Mouse (Mus musculus) kidney, embryonic 16.5 days (tissue): ENCODE measurements at regions not wholly inside any gene's neighbourhood (a gene's known extent, or its start where the extent isn't known, plus 50 kb on each side); places are given as distances from the start of the nearest gene placed in this dataset.

Experiments used
- ATAC-seq: fragments of 200-750 bp; cut with Nextera tagmentation; 2 replicates; pipeline ENCODE4 v1.8.0; 2017; ENCODE audit warnings: moderate TSS enrichment; ENCODE audit not compliant: low FRiP score, low TSS enrichment
- H3K27ac ChIP-seq: fragments of 300-500 bp; sonication (generic); 2 replicates; pipeline ENCODE4 v1.5.1; 2014; ENCODE audit warnings: low read length
- H3K27me3 ChIP-seq: fragments of 300-500 bp; sonication (generic); 2 replicates; pipeline ENCODE4 v1.6.1; 2014; ENCODE audit warnings: low read length, control low read depth, mixed read lengths; ENCODE audit not compliant: insufficient read depth
- H3K36me3 ChIP-seq: fragments of 300-500 bp; sonication (generic); 2 replicates; pipeline ENCODE4 v1.6.1; 2014; ENCODE audit warnings: low read length, control low read depth, mixed read lengths; ENCODE audit not compliant: insufficient read depth
- H3K4me1 ChIP-seq: fragments of 300-500 bp; sonication (generic); 2 replicates; pipeline ENCODE4 v1.6.1; 2014; ENCODE audit warnings: low read length, control low read depth, mixed read lengths; ENCODE audit not compliant: insufficient read depth
- H3K4me2 ChIP-seq: fragments of 300-500 bp; sonication (generic); replicated peaks from 2 replicates; pipeline ENCODE4 v1.6.1; 2014; ENCODE audit warnings: low read depth, low read length
- H3K4me3 ChIP-seq: fragments of 300-500 bp; sonication (generic); 2 replicates; pipeline ENCODE4 v1.5.1; 2014; ENCODE audit warnings: mild to moderate bottlenecking, low read length
- H3K9ac ChIP-seq: fragments of 300-500 bp; sonication (generic); replicated peaks from 2 replicates; pipeline ENCODE4 v1.6.1; 2014; ENCODE audit warnings: low read length
- H3K9me3 ChIP-seq: fragments of 300-500 bp; sonication (generic); 2 replicates; pipeline ENCODE4 v1.6.1; 2016; ENCODE audit warnings: low read length, control low read depth
- WGBS: fragments of 180-500 bp; shearing (Covaris S2); extraction: QIAGEN DNeasy Blood & Tissue Kit; methylation state at CpG from one replicate; pipeline ENCODE4 v1.1.7; 2014; 5-methylcytosine and 5-hydroxymethylcytosine counted together

GRCm38 (mm10) chr9:61259421-61260174 lies 112.6 kb upstream of the Tle3 start:
- Histone ChIP-seq H3K9ac (no peak overlapping the region), H3K4me2 (no peak overlapping the region), H3K4me3 (no peak overlapping the region), H3K36me3 (no peaks in the 10 kb centered on the region), H3K27me3 (no peaks in the 10 kb centered on the region), H3K9me3 (no peaks in the 10 kb centered on the region), H3K4me1 (peaks cover 16% of the 10 kb centered on the region), H3K27ac (no peak overlapping the region)
- ATAC-seq = peak; percentile 84
- WGBS = 9% methylated on average over 7 of the region's 7 CpGs

- Histone ChIP-seq H3K4me1 (peaks cover 16% of the 10 kb centered on the region), H3K4me3 (no peak overlapping the region), H3K9ac (no peak overlapping the region), H3K27ac (no peak overlapping the region), H3K9me3 (no peaks in the 10 kb centered on the region), H3K4me2 (no peak overlapping the region), H3K36me3 (no peaks in the 10 kb centered on the region), H3K27me3 (no peaks in the 10 kb centered on the region)
- ATAC-seq = no peak
- WGBS = 67% methylated on average over 6 of the region's 6 CpGs
These were observed 110.9 kb upstream of the Tle3 start for GRCm38 (mm10) chr9:61261263-61261662.

GRCm38 (mm10) chr9:61261739-61262333 lies 110.3 kb upstream of the Tle3 start:
- H3K4me2 ChIP-seq = no peak overlapping the region
- H3K9me3 ChIP-seq = no peaks in the 10 kb centered on the region
- H3K9ac ChIP-seq = no peak overlapping the region
- H3K4me1 ChIP-seq = peaks cover 16% of the 10 kb centered on the region
- no peaks in the 10 kb centered on the region for H3K36me3 ChIP-seq
- no peak for ATAC-seq
- no peak overlapping the region for H3K4me3 ChIP-seq
- H3K27me3 ChIP-seq = no peaks in the 10 kb centered on the region
- H3K27ac ChIP-seq = no peak overlapping the region
- WGBS = 29% methylated on average over 12 of the region's 12 CpGs

- WGBS = 79% methylated on average over 4 of the region's 4 CpGs
- no peak overlapping the region for H3K27ac ChIP-seq
- H3K27me3 ChIP-seq = no peaks in the 10 kb centered on the region
- no peaks in the 10 kb centered on the region for H3K36me3 ChIP-seq
- no peak overlapping the region for H3K4me2 ChIP-seq
- ATAC-seq = no peak
- H3K9me3 ChIP-seq = no peaks in the 10 kb centered on the region
- peaks cover 16% of the 10 kb centered on the region for H3K4me1 ChIP-seq
- no peak overlapping the region for H3K9ac ChIP-seq
- no peak overlapping the region for H3K4me3 ChIP-seq
These were observed 108.8 kb upstream of the Tle3 start for GRCm38 (mm10) chr9:61263335-61263734.

GRCm38 (mm10) chr9:61265466-61265865 lies 106.7 kb upstream of the Tle3 start:
- no peak overlapping the region for H3K4me2 ChIP-seq

GRCm38 (mm10) chr9:61266992-61267391 lies 105.2 kb upstream of the Tle3 start:
- ATAC-seq = no peak
- H3K27me3 ChIP-seq = peaks cover 5% of the 10 kb centered on the region; the same call in 1 of the 2 replicates
- H3K4me3 ChIP-seq = no peak overlapping the region
- no peaks in the 10 kb centered on the region for H3K4me1 ChIP-seq
- H3K4me2 ChIP-seq = no peak overlapping the region
- H3K9ac ChIP-seq = no peak overlapping the region
- no peaks in the 10 kb centered on the region for H3K36me3 ChIP-seq
- H3K27ac ChIP-seq = no peak overlapping the region
- WGBS = 71% methylated on average over 6 of the region's 6 CpGs
- no peaks in the 10 kb centered on the region for H3K9me3 ChIP-seq

More at GRCm38 (mm10) chr9:61265466-61265865, 106.7 kb upstream of the Tle3 start:
- Histone ChIP-seq H3K9me3 (no peaks in the 10 kb centered on the region), H3K27me3 (no peaks in the 10 kb centered on the region), H3K4me3 (no peak overlapping the region), H3K36me3 (no peaks in the 10 kb centered on the region), H3K4me1 (peaks cover 5% of the 10 kb centered on the region; the same call in 1 of the 2 replicates), H3K9ac (no peak overlapping the region), H3K27ac (no peak overlapping the region)
- WGBS = 85% methylated on average over 5 of the region's 5 CpGs
- no peak for ATAC-seq

GRCm38 (mm10) chr9:61267541-61267940 lies 104.6 kb upstream of the Tle3 start:
- no peak overlapping the region for H3K27ac ChIP-seq

GRCm38 (mm10) chr9:61268162-61268561 lies 104.0 kb upstream of the Tle3 start:
- Histone ChIP-seq H3K4me1 (no peaks in the 10 kb centered on the region), H3K36me3 (no peaks in the 10 kb centered on the region), H3K4me3 (no peak overlapping the region), H3K27me3 (peaks cover 6% of the 10 kb centered on the region; the same call in 1 of the 2 replicates), H3K4me2 (no peak overlapping the region), H3K9ac (no peak overlapping the region), H3K27ac (no peak overlapping the region), H3K9me3 (no peaks in the 10 kb centered on the region)
- no peak for ATAC-seq
- 88% methylated on average over 2 of the region's 2 CpGs for WGBS

More at GRCm38 (mm10) chr9:61267541-61267940, 104.6 kb upstream of the Tle3 start:
- Histone ChIP-seq H3K4me3 (no peak overlapping the region), H3K9me3 (no peaks in the 10 kb centered on the region), H3K4me2 (no peak overlapping the region), H3K27me3 (peaks cover 6% of the 10 kb centered on the region; the same call in 1 of the 2 replicates), H3K4me1 (no peaks in the 10 kb centered on the region), H3K36me3 (no peaks in the 10 kb centered on the region), H3K9ac (no peak overlapping the region)
- no peak for ATAC-seq
- 62% methylated on average over 4 of the region's 4 CpGs for WGBS

- ATAC-seq = no peak
- WGBS = 91% methylated on average over 2 of the region's 2 CpGs
- H3K4me3 ChIP-seq = no peak overlapping the region
- H3K27me3 ChIP-seq = peaks cover 6% of the 10 kb centered on the region; the same call in 1 of the 2 replicates
- no peak overlapping the region for H3K4me2 ChIP-seq
- H3K36me3 ChIP-seq = no peaks in the 10 kb centered on the region
- no peak overlapping the region for H3K27ac ChIP-seq
- no peak overlapping the region for H3K9ac ChIP-seq
- no peaks in the 10 kb centered on the region for H3K4me1 ChIP-seq
- H3K9me3 ChIP-seq = no peaks in the 10 kb centered on the region
These were observed 103.5 kb upstream of the Tle3 start for GRCm38 (mm10) chr9:61268681-61269080.
